Mouse (Mus musculus): Measurements from ENCODE around the gene Slc25a36. TPM values are rescaled to one million over a fixed set of nuclear protein-coding genes. Genes with fewer than 3 reads are reported as not detected.

The Slc25a36 gene
- total RNA-seq, 2 experiments from 2014 or later, result 30.4 to 51.7 TPM

GRCm38 (mm10) chr9:97046240-97046639 is 64.7 kb downstream of the Slc25a36 start:
- DNase-seq (ENCODE audit: low spot score), result no peak

GRCm38 (mm10) chr9:97041633-97042032 is 69.3 kb downstream of the Slc25a36 start:
- no peak for DNase-seq (ENCODE audit: low spot score)

GRCm38 (mm10) chr9:97038010-97038409 is 72.9 kb downstream of the Slc25a36 start:
- DNase-seq (ENCODE audit: low spot score), result no peak

GRCm38 (mm10) chr9:97036656-97037055 is 74.3 kb downstream of the Slc25a36 start:
- no peak for DNase-seq (ENCODE audit: low spot score)

GRCm38 (mm10) chr9:97027361-97027760 is 83.6 kb downstream of the Slc25a36 start:
- DNase-seq (ENCODE audit: low spot score), result no peak

GRCm38 (mm10) chr9:97026006-97026405 is 85.0 kb downstream of the Slc25a36 start:
- no peak for DNase-seq (ENCODE audit: low spot score)

Other genes starting within 250 kb of the Slc25a36 start
- gene Pxylp1, start 218.5 kb downstream of the Slc25a36 start, total RNA-seq (2021), result under 1 TPM; 0.68 to 0.95 TPM
- gene Spsb4, start 92.3 kb downstream of the Slc25a36 start, total RNA-seq (2021), result 1 to 10 TPM; 1.3 to 2.2 TPM

Data from gastrocnemius, adult 18-20 months (tissue).